Mouse (Mus musculus) erythroblast, embryonic 14.5 days (primary cell): Measurements from ENCODE around the gene Fam107a.

Source experiments
- GATA1 ChIP-seq: IDR thresholded peaks from 2 replicates; pipeline ENCODE4 v1.6.1; 2012; ENCODE audit warnings: low read length, inconsistent platforms, mixed read lengths
- TAL1 ChIP-seq: IDR thresholded peaks from 3 replicates; pipeline ENCODE4 v1.6.1; 2012; ENCODE audit warnings: low read length, inconsistent platforms, mixed read lengths

- TF ChIP-seq GATA1 (no peak), TAL1 (no peak)
These were observed 59.5 kb downstream of the Fam107a start for GRCm38 (mm10) chr14:8258335-8258627.
